Mouse (Mus musculus) CD4-positive naive resting alpha-beta T cell, adult 76 days (primary cell): Measurements from ENCODE around the gene Atoh8. TPM values are rescaled to one million over a fixed set of nuclear protein-coding genes. Genes with fewer than 3 reads are reported as not detected.

Experiments
- total RNA-seq: library from RNA; stranded (reverse); gene quantifications from one replicate; pipeline ENCODE4 v1.2.4, GENCODE M21; 2023

Atoh8 gene
- total RNA-seq, result not detected

GRCm38 (mm10) chr6:72235098-72235806 is at the start of gene Atoh8:
Atoh8 (minus strand) TSS chr6:72235577.

Other genes with a start within 250 kb of the Atoh8 start
- gene St3gal5, start 138.0 kb downstream of the Atoh8 start, total RNA-seq, result 3.1 TPM
- not detected for gene Sftpb, start 69.0 kb upstream of the Atoh8 start, total RNA-seq
- gene Usp39, start 109.6 kb upstream of the Atoh8 start, total RNA-seq, result 41.9 TPM
- 37.4 TPM for gene 0610030E20Rik, start 111.7 kb upstream of the Atoh8 start, total RNA-seq
- gene Tmem150a, start 119.9 kb upstream of the Atoh8 start, total RNA-seq, result 4.0 TPM
- gene Rnf181, start 131.4 kb upstream of the Atoh8 start, total RNA-seq, result 60.6 TPM
- gene Vamp5, start 144.9 kb upstream of the Atoh8 start, total RNA-seq, result 13.3 TPM
- gene Vamp8, start 155.1 kb upstream of the Atoh8 start, total RNA-seq, result 57.2 TPM
- 13.5 TPM for gene Ggcx, start 178.7 kb upstream of the Atoh8 start, total RNA-seq
- gene Mat2a, start 204.0 kb upstream of the Atoh8 start, total RNA-seq, result 190 TPM